Mouse (Mus musculus) ES-E14 (cell line): ENCODE measurements at regions not wholly inside any gene's neighbourhood (a gene's known extent, or its start where the extent isn't known, plus 50 kb on each side); places are given as distances from the start of the nearest gene placed in this dataset.

Source experiments
- DNase-seq: peaks from one replicate; pipeline ENCODE4 v3.0.0-alpha.2; 2013; ENCODE audit warnings: low read depth, low spot score
- H3K27ac ChIP-seq: 2 replicates; pipeline ENCODE4 v1.5.1; 2012; ENCODE audit warnings: low read depth, mild to moderate bottlenecking, low read length, moderate library complexity, mixed read lengths; ENCODE audit not compliant: poor library complexity, insufficient read depth, severe bottlenecking
- H3K36me3 ChIP-seq: 2 replicates; pipeline ENCODE4 v1.6.1; 2012; ENCODE audit warnings: mild to moderate bottlenecking, low read length, moderate library complexity, mixed read lengths; ENCODE audit not compliant: control insufficient read depth, poor library complexity, insufficient read depth, severe bottlenecking
- H3K4me1 ChIP-seq, 2 experiments: fragments of 150-350 bp in 1 of 2; sonication (generic) in 1 of 2; 2 replicates each; pipeline ENCODE4 v1.6.1; 2012; ENCODE audit warnings: low read length in 2 of 2, mild to moderate bottlenecking in 1 of 2, mixed read lengths in 1 of 2; ENCODE audit not compliant: control insufficient read depth in 2 of 2, insufficient read depth in 2 of 2, poor library complexity in 1 of 2
- H3K4me3 ChIP-seq, 2 experiments: fragments of 150-350 bp in 1 of 2; sonication (generic) in 1 of 2; 2 replicates each; pipeline ENCODE4 v1.5.1; 2012; ENCODE audit warnings: low read length in 2 of 2, low read depth in 1 of 2, mild to moderate bottlenecking in 1 of 2, mixed read lengths in 1 of 2; ENCODE audit not compliant: insufficient read depth in 1 of 2, poor library complexity in 1 of 2, severe bottlenecking in 1 of 2
- H3K9ac ChIP-seq: 2 replicates; pipeline ENCODE4 v1.6.1; 2012; ENCODE audit warnings: low read depth, mild to moderate bottlenecking, low read length, mixed read lengths; ENCODE audit not compliant: poor library complexity, insufficient read depth, severe bottlenecking
- H3K9me3 ChIP-seq: fragments of 150-350 bp; sonication (generic); 2 replicates; pipeline ENCODE4 v1.6.1; 2012; ENCODE audit warnings: low read depth, mild to moderate bottlenecking, low read length; ENCODE audit not compliant: control insufficient read depth, insufficient read depth
- CHD2 ChIP-seq: IDR thresholded peaks from 2 replicates; pipeline ENCODE4 v1.6.1; 2014; ENCODE audit warnings: mild to moderate bottlenecking, low read depth, low read length, inconsistent platforms
- HCFC1 ChIP-seq: IDR thresholded peaks from 2 replicates; pipeline ENCODE4 v1.6.1; 2012; ENCODE audit warnings: low read length, inconsistent platforms, borderline replicate concordance; ENCODE audit not compliant: insufficient read depth
- MAFK ChIP-seq: IDR thresholded peaks from 2 replicates; pipeline ENCODE4 v1.6.1; 2014; ENCODE audit warnings: mild to moderate bottlenecking, low read depth, low read length, inconsistent platforms; ENCODE audit not compliant: insufficient read depth
- ZC3H11A ChIP-seq: IDR thresholded peaks from 2 replicates; pipeline ENCODE4 v1.6.1; 2012; ENCODE audit warnings: low read depth, mild to moderate bottlenecking, inconsistent platforms, low read length, borderline replicate concordance
- ZNF384 ChIP-seq: IDR thresholded peaks from 2 replicates; pipeline ENCODE4 v1.6.1; 2012; ENCODE audit warnings: low read depth, low read length, inconsistent platforms
- in situ Hi-C, 2 experiments: fragments of 600-800 bp; cut with MboI; formaldehyde crosslinking; loops; one replicate each; pipeline ENCODE4 v1.15.1; 2025; ENCODE audit warnings: low sequenced_read_pairs in 2 of 2, inconsistent platforms in 1 of 2; ENCODE audit not compliant: unreplicated experiment in 2 of 2

DNA sequence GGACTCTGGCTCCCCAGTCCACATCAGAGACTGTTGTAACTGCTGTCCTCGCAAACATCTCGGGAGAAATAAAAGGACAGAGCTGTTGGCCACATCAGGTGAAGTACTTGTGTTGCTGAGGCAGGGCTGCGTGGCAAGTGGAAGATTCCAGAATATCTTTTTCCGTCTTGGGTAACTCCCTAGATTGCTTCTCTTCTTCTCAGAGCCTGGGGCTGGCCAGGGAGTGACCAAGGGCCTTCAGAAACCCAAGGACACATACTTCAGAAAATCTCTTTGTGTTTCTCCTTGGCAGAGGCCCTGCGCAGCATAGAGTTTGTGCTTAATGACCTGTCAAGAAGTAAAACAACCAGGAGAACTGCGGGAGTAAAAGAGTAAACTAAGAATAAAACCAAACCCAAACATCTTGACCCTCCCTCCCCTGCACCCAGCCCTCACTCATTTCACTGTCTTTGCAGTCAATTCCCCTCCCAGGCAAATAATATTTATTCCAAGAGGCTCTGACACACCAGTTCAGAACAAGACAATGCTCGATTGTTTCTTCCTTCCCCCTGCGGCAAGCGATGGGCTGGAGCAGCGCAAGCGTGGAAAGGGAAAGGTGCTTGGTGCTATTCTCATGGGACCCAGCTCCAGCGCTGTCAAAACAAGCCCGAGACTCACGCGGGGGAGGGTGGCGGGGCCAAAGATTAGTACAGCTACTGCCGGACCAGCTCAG, 223.6 kb upstream of the Tmem45b start:
- in situ Hi-C loops = no loop called here
- peak; percentile 29 for DNase-seq
- Histone ChIP-seq H3K4me3 (peak overlapping the region in 1 of 2 experiments; percentile 14; a peak in 1 of 4 replicates), H3K36me3 (no peaks in the 10 kb centered on the region), H3K4me1 (peaks cover 0 to 21% of the 10 kb centered on the region in 2 experiments; a peak in 2 of 4 replicates), H3K9me3 (no peaks in the 10 kb centered on the region), H3K27ac (no peak overlapping the region), H3K9ac (no peak overlapping the region)
- TF ChIP-seq CHD2 (no peak), ZC3H11A (no peak), ZNF384 (no peak), MAFK (no peak), HCFC1 (no peak)

DNA sequence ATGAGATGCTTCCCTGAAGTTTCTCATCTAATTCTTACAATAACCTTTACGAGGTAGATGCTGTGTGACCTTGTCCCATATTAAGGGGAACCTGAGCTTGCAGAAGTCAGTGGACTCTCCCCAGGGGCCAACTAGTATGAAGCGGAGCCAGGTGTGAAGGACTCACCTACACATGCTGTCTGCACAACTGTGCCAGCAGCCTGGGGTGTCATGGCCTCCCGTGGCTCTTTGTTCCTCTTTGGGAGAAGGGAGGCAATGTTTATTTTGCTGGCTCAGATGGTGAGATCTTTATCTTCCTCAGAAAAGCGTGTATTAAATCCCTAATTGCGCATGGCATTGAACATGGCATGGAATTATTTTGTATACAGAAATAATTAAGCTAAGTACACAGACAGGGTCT, 222.2 kb upstream of the Tmem45b start:
- Histone ChIP-seq H3K9ac (no peak overlapping the region), H3K4me3 (no peak overlapping the region), H3K4me1 (peaks cover 0 to 26% of the 10 kb centered on the region in 2 experiments; a peak in 2 of 4 replicates), H3K36me3 (no peaks in the 10 kb centered on the region), H3K27ac (no peak overlapping the region), H3K9me3 (no peaks in the 10 kb centered on the region)
- in situ Hi-C loops = no loop called here
- no peak for DNase-seq
- TF ChIP-seq ZNF384 = no peak
- TF ChIP-seq CHD2 = no peak
- no peak for TF ChIP-seq ZC3H11A
- TF ChIP-seq MAFK = no peak
- TF ChIP-seq HCFC1 = no peak

DNA sequence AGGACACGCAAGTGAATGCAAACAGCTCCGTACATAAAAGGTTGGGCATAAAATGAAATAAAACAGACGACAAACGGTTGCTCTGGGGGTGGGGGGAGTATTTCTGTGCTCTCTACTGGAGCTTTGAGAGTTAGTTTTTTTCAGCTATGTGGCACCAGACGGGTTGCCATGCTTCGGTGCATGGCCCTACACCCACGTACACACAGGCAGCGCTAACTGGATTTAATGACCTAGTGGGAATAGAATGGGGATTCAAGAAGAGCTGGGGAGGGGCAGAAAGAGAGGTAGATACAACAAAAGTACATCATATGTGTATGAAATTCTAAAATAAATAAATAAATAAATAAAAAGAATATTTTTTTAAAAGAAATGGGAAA, 220.5 kb upstream of the Tmem45b start:
- H3K4me1 ChIP-seq = peaks cover 0 to 25% of the 10 kb centered on the region in 2 experiments; a peak in 2 of 4 replicates
- H3K27ac ChIP-seq = no peak overlapping the region
- H3K36me3 ChIP-seq = no peaks in the 10 kb centered on the region
- no peaks in the 10 kb centered on the region for H3K9me3 ChIP-seq
- DNase-seq = no peak
- H3K4me3 ChIP-seq = no peak overlapping the region
- in situ Hi-C loops = no loop called here
- H3K9ac ChIP-seq = no peak overlapping the region
- TF ChIP-seq ZC3H11A = no peak
- no peak for TF ChIP-seq HCFC1
- TF ChIP-seq ZNF384 = no peak
- TF ChIP-seq MAFK = no peak
- no peak for TF ChIP-seq CHD2

DNA sequence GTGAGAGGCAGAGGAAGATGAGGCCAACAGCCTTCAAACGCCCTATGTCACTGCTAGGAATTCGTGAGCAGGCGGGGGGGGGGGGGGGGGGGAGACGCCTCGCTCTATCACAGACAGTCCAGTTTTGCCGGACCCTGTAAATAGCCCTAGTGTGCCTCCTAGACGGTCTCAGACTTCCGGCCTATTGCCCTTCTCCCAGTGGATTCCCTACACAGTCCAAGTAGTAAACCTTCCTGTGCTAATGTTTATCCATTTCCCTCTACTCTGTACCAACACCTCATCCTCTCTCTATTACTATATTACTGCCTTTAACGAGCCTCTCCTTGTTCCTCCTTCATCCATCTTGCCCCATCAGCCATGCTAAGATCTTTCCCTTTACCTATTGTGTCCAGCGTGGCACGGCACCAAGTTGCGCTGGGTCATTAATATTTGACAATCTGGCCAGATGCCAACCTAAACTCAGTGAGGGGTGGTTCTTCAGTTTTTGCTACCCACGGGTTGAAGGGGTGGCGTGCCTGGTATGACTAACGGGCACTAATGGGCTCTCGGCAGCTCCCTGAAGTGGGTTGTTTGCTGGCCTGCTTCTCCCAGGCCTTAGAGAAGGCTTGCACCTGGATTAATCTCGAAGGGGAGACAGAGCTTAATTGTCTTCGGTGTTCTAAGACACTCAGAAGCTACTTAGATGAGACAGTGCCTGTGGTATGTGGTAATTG, 220.0 kb upstream of the Tmem45b start:
- peaks cover 0 to 24% of the 10 kb centered on the region in 2 experiments; a peak in 2 of 4 replicates for H3K4me1 ChIP-seq
- in situ Hi-C loops = no loop called here
- H3K9me3 ChIP-seq = no peaks in the 10 kb centered on the region
- H3K27ac ChIP-seq = no peak overlapping the region
- no peak overlapping the region for H3K4me3 ChIP-seq
- DNase-seq = no peak
- H3K9ac ChIP-seq = no peak overlapping the region
- TF ChIP-seq CHD2 (no peak), ZC3H11A (no peak), MAFK (no peak), ZNF384 (no peak), HCFC1 (no peak)
- no peaks in the 10 kb centered on the region for H3K36me3 ChIP-seq
